Mouse (Mus musculus) midbrain, embryonic 14.5 days (tissue): ENCODE measurements around the gene Noa1. TPM values are rescaled to one million over a fixed set of nuclear protein-coding genes. Genes with fewer than 3 reads are reported as not detected.
A peak's percentile ranks its signal among the peaks of the same experiment; 100 is the strongest.

Source experiments
- ATAC-seq: fragments of 200-750 bp; cut with Nextera tagmentation; 2 replicates; pipeline ENCODE4 v1.8.0; 2017; ENCODE audit warnings: moderate number of reproducible peaks, moderate library complexity; ENCODE audit not compliant: low FRiP score, low TSS enrichment
- DNase-seq: peaks from one replicate; pipeline ENCODE4 v3.0.0-alpha.2; 2015
- H3K27ac ChIP-seq: fragments of 300-500 bp; sonication (generic); replicated peaks from 2 replicates; pipeline ENCODE4 v1.5.1; 2014; ENCODE audit warnings: mild to moderate bottlenecking, low read depth, low read length, moderate library complexity
- H3K27me3 ChIP-seq: fragments of 300-500 bp; sonication (generic); 2 replicates; pipeline ENCODE4 v1.6.1; 2014; ENCODE audit warnings: low read length, control low read depth, mixed read lengths; ENCODE audit not compliant: control insufficient read depth, insufficient read depth
- H3K36me3 ChIP-seq: fragments of 300-500 bp; sonication (generic); 2 replicates; pipeline ENCODE4 v1.6.1; 2014; ENCODE audit warnings: low read length, control low read depth; ENCODE audit not compliant: control insufficient read depth, insufficient read depth
- H3K4me1 ChIP-seq: fragments of 300-500 bp; sonication (generic); 2 replicates; pipeline ENCODE4 v1.6.1; 2014; ENCODE audit warnings: mild to moderate bottlenecking, antibody characterized with exemption, low read length, control low read depth; ENCODE audit not compliant: control insufficient read depth, insufficient read depth
- H3K4me2 ChIP-seq: fragments of 300-500 bp; sonication (generic); 2 replicates; pipeline ENCODE4 v1.6.1; 2014; ENCODE audit warnings: mild to moderate bottlenecking, low read length, moderate library complexity
- H3K4me3 ChIP-seq: fragments of 300-500 bp; sonication (generic); replicated peaks from 2 replicates; pipeline ENCODE4 v1.5.1; 2014; ENCODE audit warnings: low read depth, low read length
- H3K9ac ChIP-seq: fragments of 300-500 bp; sonication (generic); replicated peaks from 2 replicates; pipeline ENCODE4 v1.6.1; 2014; ENCODE audit warnings: mild to moderate bottlenecking, low read length, moderate library complexity
- H3K9me3 ChIP-seq: fragments of 300-500 bp; sonication (generic); 2 replicates; pipeline ENCODE4 v1.6.1; 2016; ENCODE audit warnings: low read length, control low read depth, mixed read lengths; ENCODE audit not compliant: control insufficient read depth
- WGBS: fragments of 180-500 bp; shearing (Covaris S2); extraction: QIAGEN DNeasy Blood & Tissue Kit; methylation state at CpG from one replicate; pipeline ENCODE4 v1.1.7; 2014; 5-methylcytosine and 5-hydroxymethylcytosine counted together
- polyA plus RNA-seq: library from polyadenylated mRNA; unstranded; fragments of >200 nt; fragmentation: Nextera tagmentation; extraction: Ambion mirVana; gene quantifications from 2 replicates; pipeline ENCODE4 v1.2.1, GENCODE M21; 2014

The Noa1 gene
- polyA plus RNA-seq, 1 experiment from 2014 or later, result 35.9 TPM

DNA sequence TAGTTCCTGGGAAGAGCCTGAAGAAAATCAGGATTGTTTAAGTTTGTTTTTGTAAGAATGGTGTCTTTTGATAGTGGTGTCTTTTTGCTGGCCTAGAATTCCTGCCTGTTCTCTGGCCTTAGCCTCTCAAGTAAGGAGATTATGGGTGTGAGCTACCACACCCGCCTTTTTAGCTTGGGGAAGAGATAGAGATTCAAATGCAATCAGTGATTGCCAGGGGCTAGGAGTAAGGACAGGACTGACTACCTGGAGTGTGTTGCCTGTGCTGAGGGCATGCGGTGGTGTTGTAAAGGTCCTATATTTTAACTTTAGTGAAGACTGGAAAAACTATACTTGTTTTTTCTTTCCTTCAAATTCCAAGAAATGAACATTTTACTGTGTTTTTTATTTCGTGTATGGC is 55.5 kb downstream of the Noa1 start:
- no peaks in the 10 kb centered on the region for H3K9me3 ChIP-seq
- no peaks in the 10 kb centered on the region for H3K36me3 ChIP-seq
- H3K27me3 ChIP-seq, result no peaks in the 10 kb centered on the region
- no peaks in the 10 kb centered on the region for H3K4me1 ChIP-seq
- WGBS, result 71% methylated on average over 3 of the region's 3 CpGs
- ATAC-seq (no peak), DNase-seq (no peak)
- no peak overlapping the region for H3K27ac ChIP-seq
- no peak overlapping the region for H3K4me2 ChIP-seq
- H3K4me3 ChIP-seq, result no peak overlapping the region
- no peak overlapping the region for H3K9ac ChIP-seq

DNA sequence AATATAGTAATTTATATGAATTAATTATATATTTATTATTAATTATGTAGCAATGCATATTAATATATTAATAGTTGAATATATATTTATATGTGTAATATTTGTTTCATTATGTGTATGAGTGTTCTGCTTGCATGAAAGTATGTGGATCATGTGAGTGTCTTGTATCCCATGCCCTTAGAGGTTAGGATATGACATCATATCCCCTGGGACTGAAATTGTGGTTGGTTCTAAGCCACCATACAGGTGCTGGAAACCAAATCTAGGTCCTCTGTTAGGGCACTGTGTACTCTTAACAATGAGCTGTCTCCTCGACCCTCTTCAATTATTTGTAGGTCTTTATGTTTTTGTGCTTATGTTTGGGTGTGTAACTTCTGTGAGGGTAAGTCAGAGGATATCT is 56.7 kb downstream of the Noa1 start:
- H3K4me1 ChIP-seq, result no peaks in the 10 kb centered on the region
- WGBS, result 70% methylated on average over 1 of the region's 1 CpGs
- H3K9ac ChIP-seq, result no peak overlapping the region
- H3K9me3 ChIP-seq, result no peaks in the 10 kb centered on the region
- DNase-seq, result no peak
- H3K4me2 ChIP-seq, result no peak overlapping the region
- H3K36me3 ChIP-seq, result no peaks in the 10 kb centered on the region
- no peak overlapping the region for H3K27ac ChIP-seq
- H3K27me3 ChIP-seq, result no peaks in the 10 kb centered on the region
- H3K4me3 ChIP-seq, result no peak overlapping the region
- ATAC-seq, result no peak

DNA sequence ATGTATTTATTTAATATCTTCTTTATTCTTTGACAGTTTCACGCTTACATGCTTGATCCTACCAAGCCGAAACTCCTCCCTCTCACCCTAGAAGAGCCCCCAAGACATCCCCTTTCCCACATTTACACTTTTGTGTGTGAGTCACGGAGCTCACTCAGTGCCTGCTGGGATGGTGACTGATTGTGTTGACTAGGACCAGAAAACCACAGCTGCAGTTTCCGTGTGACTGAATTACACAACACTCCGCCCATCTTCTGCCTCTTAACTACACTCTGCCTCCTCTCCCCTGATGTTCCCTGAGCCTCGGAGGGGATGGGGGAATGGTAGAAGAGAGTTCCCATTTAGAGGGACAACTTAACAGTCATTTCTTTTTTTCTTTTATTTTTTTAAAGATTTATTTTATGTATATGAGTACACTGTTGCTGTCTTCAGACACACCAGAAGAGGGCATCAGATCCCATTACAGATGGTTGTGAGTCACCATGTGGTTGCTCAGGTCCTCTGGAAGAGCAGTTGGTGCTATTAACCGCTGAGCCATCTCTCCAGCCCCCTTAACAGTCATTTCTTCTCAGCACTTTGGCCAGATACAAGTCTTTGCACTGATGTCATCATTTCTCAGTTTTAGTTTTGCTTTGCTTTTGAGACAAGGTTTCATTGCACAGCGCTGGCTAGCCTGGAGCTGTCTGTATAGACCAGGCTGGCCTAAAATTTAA is 57.6 kb downstream of the Noa1 start:
- Histone ChIP-seq H3K9ac (no peak overlapping the region), H3K4me1 (no peaks in the 10 kb centered on the region), H3K27me3 (no peaks in the 10 kb centered on the region), H3K9me3 (no peaks in the 10 kb centered on the region), H3K4me2 (no peak overlapping the region), H3K27ac (no peak overlapping the region), H3K36me3 (no peaks in the 10 kb centered on the region), H3K4me3 (no peak overlapping the region)
- 65% methylated on average over 8 of the region's 8 CpGs for WGBS
- DNase-seq, result no peak
- no peak for ATAC-seq

DNA sequence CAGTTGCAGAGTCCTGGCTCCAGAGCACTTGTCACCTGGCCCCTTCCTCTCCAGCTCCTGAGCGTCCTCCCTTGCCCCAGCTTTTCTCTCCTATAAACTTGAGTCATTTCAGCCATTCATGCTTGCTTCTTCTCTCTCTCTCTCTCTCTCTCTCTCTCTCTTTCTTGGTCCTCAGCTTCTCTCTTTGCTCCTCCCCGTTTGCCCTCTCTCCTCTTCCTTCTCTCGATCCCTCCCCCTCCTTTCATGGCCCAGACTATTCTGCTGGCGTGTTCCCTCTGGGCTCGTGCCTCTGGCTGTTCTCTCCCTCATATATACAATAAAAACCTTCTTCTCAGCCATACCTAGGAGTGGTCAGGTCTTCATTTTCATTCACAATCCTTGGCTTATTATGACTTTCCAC is 58.2 kb downstream of the Noa1 start:
- H3K9ac ChIP-seq, result no peak overlapping the region
- H3K4me1 ChIP-seq, result no peaks in the 10 kb centered on the region
- ATAC-seq (no peak), DNase-seq (no peak)
- H3K4me3 ChIP-seq, result no peak overlapping the region
- WGBS, result 28% methylated on average over 5 of the region's 5 CpGs
- H3K9me3 ChIP-seq, result no peaks in the 10 kb centered on the region
- H3K27me3 ChIP-seq, result no peaks in the 10 kb centered on the region
- no peak overlapping the region for H3K4me2 ChIP-seq
- no peak overlapping the region for H3K27ac ChIP-seq
- H3K36me3 ChIP-seq, result no peaks in the 10 kb centered on the region

DNA sequence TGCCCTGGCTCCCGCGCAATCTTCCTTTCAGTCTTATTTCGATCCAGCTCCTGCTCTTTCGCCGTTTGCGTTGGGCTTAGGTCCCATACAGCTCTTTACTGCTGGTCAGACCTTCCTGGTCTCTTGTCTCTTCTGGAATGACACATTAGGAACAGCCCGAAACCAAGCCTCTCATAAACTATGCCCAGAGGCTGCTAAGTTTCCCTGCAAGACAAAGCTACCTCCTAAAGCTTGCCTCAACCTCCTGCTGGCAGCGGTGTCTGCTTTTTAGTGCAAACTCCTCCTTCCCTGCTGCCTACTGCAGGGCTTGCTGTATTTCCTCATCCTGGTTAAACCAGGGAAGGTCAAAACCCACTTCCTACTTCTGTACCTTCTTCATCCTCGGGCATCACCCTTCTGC is 59.8 kb downstream of the Noa1 start:
- Histone ChIP-seq H3K4me3 (no peak overlapping the region), H3K4me1 (peaks cover 4% of the 10 kb centered on the region; the same call in 1 of the 2 replicates), H3K27me3 (no peaks in the 10 kb centered on the region), H3K9me3 (no peaks in the 10 kb centered on the region), H3K36me3 (no peaks in the 10 kb centered on the region), H3K27ac (no peak overlapping the region), H3K4me2 (no peak overlapping the region), H3K9ac (no peak overlapping the region)
- DNase-seq, result no peak
- ATAC-seq, result no peak
- 64% methylated on average over 9 of the region's 9 CpGs for WGBS

DNA sequence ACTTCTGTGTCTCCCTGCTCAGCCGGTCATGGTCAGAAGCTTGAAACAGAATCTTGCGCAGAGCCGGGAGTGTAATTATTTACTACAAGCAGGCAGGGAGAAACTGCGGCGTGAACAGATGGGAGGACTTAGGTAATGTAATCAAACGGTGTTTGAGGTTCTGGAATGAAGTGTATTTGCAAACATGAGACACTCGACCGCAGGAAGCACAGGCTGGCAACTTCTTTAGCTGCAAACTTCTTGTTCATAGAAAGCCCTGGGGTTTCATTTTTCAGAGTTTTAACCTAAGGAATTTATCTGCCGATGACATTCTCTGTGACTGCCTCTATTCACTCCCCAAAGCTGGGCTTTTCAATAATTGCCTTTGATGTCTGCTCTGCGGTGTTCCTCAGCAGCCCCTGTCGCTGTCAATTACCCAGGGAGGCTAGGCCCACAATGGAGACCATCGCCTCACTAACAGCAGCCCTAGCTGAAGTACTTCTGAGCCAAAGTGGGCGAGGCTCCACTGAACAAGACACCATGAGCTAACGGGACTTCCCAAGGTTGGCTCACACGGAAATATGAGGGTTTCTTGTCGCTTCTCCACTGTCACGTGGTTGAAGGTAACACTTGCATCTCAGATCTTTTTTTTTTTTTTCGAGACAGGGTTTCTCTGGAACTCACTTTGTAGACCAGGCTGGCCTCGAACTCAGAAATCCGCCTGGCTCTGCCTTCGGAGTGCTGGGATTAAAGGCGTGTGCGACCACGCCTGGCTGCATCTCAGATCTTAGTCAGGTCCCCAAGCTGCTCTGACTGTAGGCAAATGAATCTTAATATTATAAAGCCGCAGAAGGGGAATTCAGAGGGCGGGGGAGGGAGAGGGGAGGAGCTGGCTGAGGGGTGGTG is 63.9 kb downstream of the Noa1 start:
- Histone ChIP-seq H3K4me3 (no peak overlapping the region), H3K4me1 (peaks cover 4% of the 10 kb centered on the region; the same call in 1 of the 2 replicates), H3K36me3 (no peaks in the 10 kb centered on the region), H3K9me3 (no peaks in the 10 kb centered on the region), H3K4me2 (peak overlapping the region; percentile 46), H3K9ac (no peak overlapping the region), H3K27me3 (no peaks in the 10 kb centered on the region), H3K27ac (0 out of 2 replicates have a peak overlapping the region, but pooled peaks have one; percentile 5)
- DNase-seq (peak; percentile 62), ATAC-seq (peak; percentile 57; the same call in 1 of the 2 replicates)
- 21% methylated on average over 26 of the region's 26 CpGs for WGBS

DNA sequence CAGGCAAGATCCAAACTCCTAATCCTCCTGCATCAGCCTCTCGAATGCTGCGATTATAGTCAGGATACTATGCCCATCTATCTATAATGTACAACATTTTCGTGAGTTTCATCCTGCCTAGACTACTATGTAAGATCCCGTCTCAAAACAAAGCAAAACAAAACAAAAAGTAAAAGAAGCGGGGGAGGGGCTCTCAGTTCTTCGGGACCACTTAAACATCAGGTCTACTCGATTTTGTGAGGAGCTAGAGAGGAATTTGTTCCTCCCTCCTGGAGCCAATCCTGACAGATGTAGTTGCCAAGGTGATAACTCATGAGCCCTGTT is 64.5 kb downstream of the Noa1 start:
- no peaks in the 10 kb centered on the region for H3K36me3 ChIP-seq
- peaks cover 4% of the 10 kb centered on the region; the same call in 1 of the 2 replicates for H3K4me1 ChIP-seq
- no peaks in the 10 kb centered on the region for H3K9me3 ChIP-seq
- H3K4me2 ChIP-seq, result peak overlapping the region; percentile 46
- H3K9ac ChIP-seq, result no peak overlapping the region
- 35% methylated on average over 7 of the region's 7 CpGs for WGBS
- DNase-seq (no peak), ATAC-seq (no peak)
- no peak overlapping the region for H3K4me3 ChIP-seq
- H3K27me3 ChIP-seq, result no peaks in the 10 kb centered on the region
- H3K27ac ChIP-seq, result 0 out of 2 replicates have a peak overlapping the region, but pooled peaks have one; percentile 5

DNA sequence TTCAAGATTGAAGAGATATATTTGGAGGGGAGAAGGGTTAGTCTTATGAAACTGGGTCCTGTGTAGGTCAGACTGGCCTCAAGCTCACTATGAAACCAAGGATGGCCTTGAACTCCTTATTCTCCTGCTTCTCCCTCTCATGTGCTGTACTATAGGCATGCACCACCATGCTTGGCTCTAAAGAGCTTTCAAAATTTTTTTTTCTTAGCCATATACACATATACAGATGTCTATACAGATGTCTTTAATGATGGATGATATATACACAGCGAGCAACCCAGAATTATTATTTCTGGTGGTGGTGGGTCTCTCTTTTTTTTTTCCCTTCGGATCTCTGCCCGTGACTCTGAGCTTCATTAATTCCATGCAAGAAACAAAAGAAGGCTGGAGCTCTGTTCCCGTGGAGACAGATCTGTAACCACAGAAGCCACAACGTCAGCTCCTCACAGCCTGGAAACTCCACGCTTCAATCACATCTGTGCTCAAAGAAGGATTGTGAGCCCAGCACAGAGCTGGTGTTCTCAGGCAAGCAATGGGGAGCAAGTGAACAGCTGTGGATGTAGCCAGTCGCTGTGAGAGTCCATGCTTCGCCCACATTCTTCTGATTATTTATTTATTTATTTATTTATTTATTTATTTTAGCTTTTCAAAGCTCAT is 65.4 kb downstream of the Noa1 start:
- DNase-seq (peak; percentile 57), ATAC-seq (no peak)
- H3K9ac ChIP-seq, result no peak overlapping the region
- H3K27me3 ChIP-seq, result no peaks in the 10 kb centered on the region
- no peak overlapping the region for H3K4me2 ChIP-seq
- H3K4me1 ChIP-seq, result peaks cover 4% of the 10 kb centered on the region; the same call in 1 of the 2 replicates
- H3K27ac ChIP-seq, result no peak overlapping the region
- H3K36me3 ChIP-seq, result no peaks in the 10 kb centered on the region
- H3K9me3 ChIP-seq, result no peaks in the 10 kb centered on the region
- WGBS, result 27% methylated on average over 8 of the region's 8 CpGs
- no peak overlapping the region for H3K4me3 ChIP-seq
